Mouse (Mus musculus) midbrain, embryonic 16.5 days (tissue): ENCODE data around the gene Ddx3x. TPM values are rescaled to one million over a fixed set of nuclear protein-coding genes. Genes with fewer than 3 reads are reported as not detected.
"Not testable (repeated sequence)": the region's sequence is repeated elsewhere in the genome, so short reads cannot be mapped to it uniquely, and the experiment has no call there.

ENCODE experiments used
- ATAC-seq: fragments of 200-750 bp; cut with Nextera tagmentation; 2 replicates; pipeline ENCODE4 v1.8.0; 2017; ENCODE audit warnings: moderate TSS enrichment
- H3K27ac ChIP-seq: fragments of 300-500 bp; sonication (generic); 2 replicates; pipeline ENCODE4 v1.5.1; 2014; ENCODE audit warnings: mild to moderate bottlenecking, low read length, mixed read lengths
- H3K27me3 ChIP-seq: fragments of 300-500 bp; sonication (generic); 2 replicates; pipeline ENCODE4 v1.6.1; 2014; ENCODE audit warnings: low read depth, low read length, mixed read lengths; ENCODE audit not compliant: control insufficient read depth, insufficient read depth
- H3K36me3 ChIP-seq: fragments of 300-500 bp; sonication (generic); 2 replicates; pipeline ENCODE4 v1.6.1; 2014; ENCODE audit warnings: mild to moderate bottlenecking, low read length, moderate library complexity, mixed read lengths; ENCODE audit not compliant: control insufficient read depth, insufficient read depth
- H3K4me1 ChIP-seq: fragments of 300-500 bp; sonication (generic); 2 replicates; pipeline ENCODE4 v1.6.1; 2014; ENCODE audit warnings: mild to moderate bottlenecking, low read length, mixed read lengths; ENCODE audit not compliant: control insufficient read depth, insufficient read depth
- H3K4me2 ChIP-seq: fragments of 300-500 bp; sonication (generic); 2 replicates; pipeline ENCODE4 v1.6.1; 2014; ENCODE audit warnings: mild to moderate bottlenecking, low read length, mixed read lengths
- H3K4me3 ChIP-seq: fragments of 300-500 bp; sonication (generic); 2 replicates; pipeline ENCODE4 v1.5.1; 2014; ENCODE audit warnings: low read depth, mild to moderate bottlenecking, low read length, moderate library complexity, mixed read lengths
- H3K9ac ChIP-seq: fragments of 300-500 bp; sonication (generic); 2 replicates; pipeline ENCODE4 v1.6.1; 2014; ENCODE audit warnings: low read depth, low read length, mixed read lengths
- H3K9me3 ChIP-seq: fragments of 300-500 bp; sonication (generic); replicated peaks from 2 replicates; pipeline ENCODE4 v1.6.1; 2014; ENCODE audit warnings: mild to moderate bottlenecking, low read length, mixed read lengths; ENCODE audit not compliant: control insufficient read depth, poor library complexity, severe bottlenecking
- WGBS: fragments of 180-500 bp; shearing (Covaris S2); extraction: QIAGEN DNeasy Blood & Tissue Kit; methylation state at CpG from one replicate; pipeline ENCODE4 v1.1.7; 2014; 5-methylcytosine and 5-hydroxymethylcytosine counted together
- polyA plus RNA-seq: library from polyadenylated mRNA; unstranded; fragments of >200 nt; fragmentation: Nextera tagmentation; extraction: Ambion mirVana; gene quantifications from 2 replicates; pipeline ENCODE4 v1.2.1, GENCODE M21; 2015

Gene Ddx3x
- 97.9 and 106 TPM in 2 replicates for polyA plus RNA-seq

DNA sequence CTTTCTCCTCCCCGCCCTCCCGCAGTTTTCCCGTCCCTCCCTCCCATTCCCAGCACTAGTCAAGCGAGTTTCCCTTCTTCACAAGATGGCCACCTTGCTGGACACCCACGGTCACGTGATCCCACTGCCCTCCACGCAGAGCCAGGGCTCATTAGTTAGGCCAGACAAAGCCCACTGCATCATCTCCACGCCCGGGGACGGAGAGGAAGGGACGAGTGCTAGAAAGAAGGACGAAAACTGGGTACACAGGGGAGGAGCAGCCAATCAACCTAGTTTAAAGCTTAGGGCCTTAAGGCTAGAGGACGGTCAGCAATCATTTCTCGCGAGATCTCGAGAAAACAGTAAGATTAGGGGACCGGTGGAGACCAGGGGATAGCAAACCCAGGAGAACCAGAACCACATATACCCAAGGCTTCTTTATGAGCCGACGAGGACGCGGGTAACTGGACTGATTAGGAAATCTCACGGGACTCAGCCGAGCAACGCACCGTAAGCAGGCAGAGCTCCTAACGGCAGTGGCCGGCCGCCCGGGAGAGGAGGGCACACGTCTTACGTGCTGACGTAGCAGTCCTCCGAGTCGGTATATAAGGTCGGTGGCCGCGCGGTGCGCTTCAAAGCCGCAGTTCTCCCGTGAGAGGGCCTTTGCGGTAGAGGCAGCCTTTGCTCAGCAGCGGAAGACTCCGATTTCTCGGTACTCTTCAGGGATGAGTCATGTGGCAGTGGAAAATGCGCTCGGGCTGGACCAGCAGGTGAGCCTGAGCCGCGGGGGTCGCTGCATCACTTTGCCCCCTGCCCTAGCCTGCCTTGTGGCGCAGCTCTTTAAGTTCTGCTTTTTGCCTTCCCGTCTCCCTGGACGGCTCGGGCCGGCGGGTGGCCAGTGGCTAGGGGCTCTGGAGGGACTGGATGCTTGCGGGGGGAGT, at the start of gene Ddx3x:
Gene Ddx3x (plus strand): TSS at position 562 of the 920 bp plus-strand sequence.
- under 1% methylated on average over 53 of the region's 57 CpGs for WGBS
- H3K9ac ChIP-seq, result peak within 1 kb of the TSS; percentile 96
- H3K9me3 ChIP-seq, result no peaks in the 10 kb centered on the region
- H3K27ac ChIP-seq, result peak within 1 kb of the TSS; percentile 99
- H3K4me3 ChIP-seq, result peak within 1 kb of the TSS; percentile 79
- ATAC-seq, result peak; percentile 96
- H3K27me3 ChIP-seq, result no peaks in the 10 kb centered on the region
- H3K4me1 ChIP-seq, result peaks cover 26% of the 10 kb centered on the region
- peak within 1 kb of the TSS; percentile 78 for H3K4me2 ChIP-seq
- no peaks in the 10 kb centered on the region for H3K36me3 ChIP-seq

DNA sequence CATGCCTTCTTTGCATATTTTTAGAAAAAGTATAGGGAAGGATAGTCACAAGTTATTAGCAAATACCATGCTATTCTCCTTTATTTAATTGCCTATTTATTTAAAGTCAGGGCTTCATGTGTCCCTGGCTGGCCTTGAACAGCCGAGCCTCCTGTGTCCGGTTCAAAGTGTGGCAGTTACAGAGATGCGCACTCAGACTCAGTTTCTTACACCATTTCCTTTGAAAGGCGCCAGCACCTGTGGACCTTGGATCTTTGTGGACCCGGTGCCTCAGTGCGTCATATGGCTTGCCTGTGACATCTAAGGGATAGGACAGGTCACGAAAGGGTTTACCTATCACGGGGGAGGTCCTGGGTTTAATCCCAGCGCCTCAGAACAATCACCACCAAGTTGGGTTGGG, 49.5 kb upstream of the Ddx3x start:
- H3K4me3 ChIP-seq, result peak overlapping the region; percentile 27; the same call in 1 of the 2 replicates
- H3K36me3 ChIP-seq, result no peaks in the 10 kb centered on the region
- WGBS, result 24% methylated on average over 9 of the region's 9 CpGs
- peak overlapping the region; percentile 89 for H3K27ac ChIP-seq
- H3K27me3 ChIP-seq, result no peaks in the 10 kb centered on the region; the same call in none of the 2 replicates
- peak overlapping the region; percentile 41; the same call in 1 of the 2 replicates for H3K9ac ChIP-seq
- peak; percentile 13 for ATAC-seq
- H3K4me1 ChIP-seq, result peaks cover 3% of the 10 kb centered on the region; the same call in 1 of the 2 replicates
- peak overlapping the region; percentile 51 for H3K4me2 ChIP-seq
- H3K9me3 ChIP-seq, result no peaks in the 10 kb centered on the region

GRCm38 (mm10) chrX:13232834-13233233, 47.9 kb upstream of the Ddx3x start:
- not testable (repeated sequence) for H3K4me1 ChIP-seq, ATAC-seq, H3K27me3 ChIP-seq, H3K4me3 ChIP-seq, H3K9me3 ChIP-seq, H3K4me2 ChIP-seq, H3K36me3 ChIP-seq, H3K27ac ChIP-seq, H3K9ac ChIP-seq
- 95% methylated on average over 1 of the region's 1 CpGs for WGBS

- no peak overlapping the region for H3K27ac ChIP-seq
- H3K36me3 ChIP-seq, result no peaks in the 10 kb centered on the region
- H3K4me2 ChIP-seq, result no peak overlapping the region
- H3K9ac ChIP-seq, result no peak overlapping the region
- H3K27me3 ChIP-seq, result peaks cover 2% of the 10 kb centered on the region
- H3K4me1 ChIP-seq, result peaks cover 3% of the 10 kb centered on the region; the same call in 1 of the 2 replicates
- 64% methylated on average over 2 of the region's 2 CpGs for WGBS
- no peak overlapping the region for H3K4me3 ChIP-seq
- no peak for ATAC-seq
- no peaks in the 10 kb centered on the region for H3K9me3 ChIP-seq
Observed at GRCm38 (mm10) chrX:13233631-13234030, 47.1 kb upstream of the Ddx3x start.

DNA sequence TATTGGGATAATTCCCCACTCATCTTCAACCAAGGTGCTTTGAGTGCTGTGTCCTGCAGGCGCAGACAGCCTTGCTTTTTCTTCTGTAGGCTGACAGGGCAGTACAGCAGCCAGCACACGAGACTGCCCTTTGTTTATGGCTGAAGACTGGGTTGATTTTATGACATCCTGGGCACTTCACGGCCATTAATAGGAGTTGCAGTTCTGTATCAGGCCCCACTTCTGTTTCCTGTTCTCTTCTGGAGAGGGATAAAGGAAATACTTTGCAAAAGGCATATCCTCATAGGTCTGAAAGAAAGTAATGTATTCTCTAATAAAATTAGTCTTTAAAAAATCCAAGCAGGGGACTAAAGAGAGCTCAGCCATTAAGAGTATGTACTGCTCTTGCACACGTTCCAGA, 46.1 kb upstream of the Ddx3x start:
- 67% methylated on average over 4 of the region's 4 CpGs for WGBS
- H3K9me3 ChIP-seq, result no peaks in the 10 kb centered on the region

DNA sequence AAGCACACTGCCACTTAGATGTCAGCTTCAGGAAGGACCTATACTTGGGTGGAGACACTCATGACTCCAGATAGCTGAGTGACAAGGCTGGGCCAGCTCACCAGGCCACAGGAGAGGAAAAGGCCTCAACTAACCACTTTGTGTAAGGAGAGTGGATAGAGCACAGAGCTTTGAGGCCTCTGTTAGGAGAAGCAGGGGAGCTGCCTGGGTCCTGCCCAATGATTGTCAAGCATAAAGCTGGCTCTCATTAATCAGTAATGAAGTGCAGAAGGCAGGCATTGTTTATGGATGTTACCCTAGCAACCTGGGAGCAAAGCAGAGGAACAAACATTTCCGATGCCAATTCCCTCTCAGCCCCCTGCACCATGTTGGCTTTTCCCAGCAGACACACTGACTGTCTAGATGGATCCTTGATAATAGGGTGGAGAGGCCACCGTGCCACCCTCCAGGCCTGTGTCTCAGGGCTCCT, 44.6 kb upstream of the Ddx3x start:
- no peaks in the 10 kb centered on the region for H3K36me3 ChIP-seq
- H3K27me3 ChIP-seq, result peaks cover 2% of the 10 kb centered on the region
- H3K4me3 ChIP-seq, result no peak overlapping the region
- ATAC-seq, result 0 out of 2 replicates have a peak, but pooled peaks have one; percentile 15
- peaks cover 9% of the 10 kb centered on the region for H3K4me1 ChIP-seq
- 21% methylated on average over 2 of the region's 2 CpGs for WGBS
- H3K4me2 ChIP-seq, result no peak overlapping the region
- no peak overlapping the region for H3K9ac ChIP-seq
- peak overlapping the region; percentile 43 for H3K27ac ChIP-seq
- no peaks in the 10 kb centered on the region for H3K9me3 ChIP-seq

More for the DNA sequence above, 46.1 kb upstream of the Ddx3x start:
- H3K27ac ChIP-seq, result no peak overlapping the region
- H3K4me3 ChIP-seq, result no peak overlapping the region
- H3K4me2 ChIP-seq, result no peak overlapping the region
- no peaks in the 10 kb centered on the region for H3K36me3 ChIP-seq
- peaks cover 3% of the 10 kb centered on the region; the same call in 1 of the 2 replicates for H3K4me1 ChIP-seq
- no peak for ATAC-seq
- H3K9ac ChIP-seq, result no peak overlapping the region
- H3K27me3 ChIP-seq, result peaks cover 2% of the 10 kb centered on the region

- Histone ChIP-seq H3K27ac (no peak overlapping the region), H3K27me3 (peaks cover 2% of the 10 kb centered on the region; the same call in 1 of the 2 replicates), H3K9me3 (no peaks in the 10 kb centered on the region), H3K36me3 (no peaks in the 10 kb centered on the region), H3K4me3 (no peak overlapping the region), H3K4me1 (peaks cover 8% of the 10 kb centered on the region), H3K4me2 (no peak overlapping the region), H3K9ac (no peak overlapping the region)
- WGBS, result 93% methylated on average over 6 of the region's 6 CpGs
- no peak for ATAC-seq
Observed at GRCm38 (mm10) chrX:13239455-13239854, 41.3 kb upstream of the Ddx3x start.

- ATAC-seq, result no peak
- Histone ChIP-seq H3K9ac (peak overlapping the region; percentile 66; the same call in 1 of the 2 replicates), H3K36me3 (no peaks in the 10 kb centered on the region), H3K27me3 (peaks cover 2% of the 10 kb centered on the region; the same call in 1 of the 2 replicates), H3K4me1 (peaks cover 11% of the 10 kb centered on the region), H3K4me2 (peak overlapping the region; percentile 63), H3K27ac (peak overlapping the region; percentile 90), H3K9me3 (no peaks in the 10 kb centered on the region), H3K4me3 (peak overlapping the region; percentile 42)
- WGBS, result 16% methylated on average over 11 of the region's 11 CpGs
Observed at GRCm38 (mm10) chrX:13240646-13241425, 39.9 kb upstream of the Ddx3x start.
